Mouse (Mus musculus): Measurements from ENCODE around the gene Ldhd.

DNA sequence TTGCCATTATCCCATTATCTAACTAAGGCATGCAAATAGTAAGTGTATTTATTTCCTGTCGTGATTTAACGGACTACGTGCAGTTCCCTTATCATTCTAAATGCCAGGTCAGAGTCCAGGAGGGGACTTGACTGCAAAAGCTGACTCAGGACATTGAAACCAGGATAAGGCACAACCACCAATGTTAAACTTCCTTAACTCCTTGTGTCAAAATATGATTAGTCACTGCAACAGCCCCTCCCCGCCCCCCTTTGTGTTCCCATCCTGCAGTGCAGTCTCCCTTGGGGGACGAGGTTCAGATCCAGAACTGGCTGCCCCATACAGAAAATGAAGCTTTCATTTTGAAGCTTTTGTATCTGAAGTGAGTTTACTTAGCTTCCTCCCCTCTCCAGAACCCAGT is 12.3 kb upstream of the Ldhd start:
- TF ChIP-seq CTCF (IDR thresholded peaks at IDR 0.05; ENCODE audit: low read depth) (no peak), EP300 (optimal IDR thresholded peaks at IDR 0.05) (no peak)
